Mouse (Mus musculus): ENCODE measurements around the gene Smarca4. TPM values are rescaled to one million over a fixed set of nuclear protein-coding genes. Genes with fewer than 3 reads are reported as not detected.

The Smarca4 gene
- polyA plus RNA-seq, 1 experiment from 2014 or later: 70.9 TPM

DNA sequence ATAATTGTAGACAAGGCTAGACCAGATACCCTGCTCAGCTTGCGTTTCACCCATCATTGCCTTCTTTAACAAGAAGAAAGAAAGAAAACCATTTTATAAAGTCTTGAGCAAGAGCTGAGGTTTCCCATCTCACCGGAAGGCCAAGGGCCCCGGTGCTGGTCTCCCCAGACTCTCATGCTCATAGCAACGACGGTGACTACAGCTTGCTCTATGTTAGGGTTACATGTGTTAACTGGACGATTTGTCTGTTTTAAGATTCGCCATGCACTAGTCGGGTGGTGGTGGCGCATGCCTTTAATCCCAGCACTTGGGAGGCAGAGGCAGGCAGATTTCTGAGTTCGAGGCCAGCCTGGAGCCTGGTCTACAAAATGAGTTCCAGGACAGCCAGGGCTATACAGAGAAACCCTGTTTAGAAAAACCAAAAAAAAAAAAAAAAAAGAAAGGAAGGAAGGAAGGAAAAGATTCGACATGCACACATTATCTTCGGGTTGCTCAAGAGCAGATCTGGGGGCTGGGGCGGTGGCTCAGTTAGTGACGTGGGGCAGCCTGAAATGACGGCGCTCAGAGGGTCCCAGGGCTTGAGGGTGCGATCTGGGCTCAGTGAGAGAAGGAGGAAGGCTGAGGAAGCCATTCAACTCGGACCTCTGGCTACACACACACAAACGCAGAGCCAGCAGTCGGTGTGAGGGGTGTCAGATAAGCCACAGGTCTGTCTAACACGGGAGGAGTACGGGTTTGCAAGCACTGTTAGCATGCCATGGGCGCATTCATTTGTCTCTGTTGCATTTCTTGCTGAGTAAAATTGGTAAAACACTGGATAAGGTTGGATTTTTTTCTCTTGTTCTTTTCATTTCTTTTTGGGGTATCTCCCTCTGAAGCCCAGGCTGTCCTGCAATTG is 109.5 kb downstream of the Smarca4 start:
- no peak overlapping the region for H3K27ac ChIP-seq (replicated peaks; ENCODE audit: low read depth, low read length)
- peaks cover 19% of the 10 kb centered on the region; the same call in 1 of the 2 replicates for H3K36me3 ChIP-seq (ENCODE audit: control insufficient read depth, insufficient read depth, low read length)
- H3K4me1 ChIP-seq (ENCODE audit: control insufficient read depth, insufficient read depth, low read length): peaks cover 7% of the 10 kb centered on the region
- peak overlapping the region; percentile 73 for H3K4me2 ChIP-seq (ENCODE audit: low read depth, low read length)
- WGBS: 80% methylated on average over 23 of the region's 23 CpGs
- DNase-seq (ENCODE audit: low spot score) (no peak), ATAC-seq (ENCODE audit: low read depth) (no peak)
- no peaks in the 10 kb centered on the region for H3K9me3 ChIP-seq (ENCODE audit: control insufficient read depth, low read length)
- H3K27me3 ChIP-seq (replicated peaks; ENCODE audit: control insufficient read depth, insufficient read depth, low read length): no peaks in the 10 kb centered on the region
- H3K9ac ChIP-seq (ENCODE audit: low read depth, low read length): no peak overlapping the region
- H3K4me3 ChIP-seq (ENCODE audit: low read depth, low read length): peak overlapping the region; percentile 69

DNA sequence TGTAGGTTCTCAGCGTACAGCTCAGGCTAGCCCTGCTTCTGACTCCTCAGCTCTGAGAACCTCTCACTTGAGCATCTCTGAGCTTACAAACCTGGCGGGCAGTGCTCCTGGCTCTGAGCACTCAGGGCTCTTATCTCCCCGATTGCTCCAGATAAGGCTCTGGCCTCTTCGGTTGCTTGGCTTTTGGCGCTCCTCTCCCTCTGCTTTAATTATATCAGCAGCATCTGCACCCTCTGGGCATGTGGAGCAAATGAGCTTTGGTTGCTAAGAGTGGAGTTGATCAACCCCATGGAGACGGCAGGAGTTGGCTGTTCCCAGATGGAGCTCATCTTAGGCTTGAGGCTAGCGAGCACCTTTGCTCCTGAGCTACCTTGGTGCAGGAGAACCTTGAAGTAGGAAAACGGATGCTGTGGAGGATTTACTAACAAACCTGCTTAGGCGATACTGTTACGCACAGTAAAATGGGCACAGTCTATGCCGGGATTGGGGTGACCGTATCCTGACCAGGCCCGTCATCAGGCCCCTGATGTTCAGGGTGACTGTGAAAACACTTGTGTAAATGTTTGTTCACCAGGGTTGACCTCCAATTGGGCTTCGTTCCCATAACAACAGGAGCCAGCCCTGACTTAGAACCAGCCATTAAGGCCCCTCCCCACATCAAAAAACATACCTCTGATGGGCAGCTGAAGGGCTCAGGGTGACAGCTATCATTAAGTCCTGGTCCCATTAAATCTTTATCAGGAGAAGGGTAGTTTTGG is 110.4 kb downstream of the Smarca4 start:
- DNase-seq (ENCODE audit: low spot score) (peak; percentile 17), ATAC-seq (ENCODE audit: low read depth) (no peak)
- Histone ChIP-seq H3K27ac (replicated peaks; ENCODE audit: low read depth, low read length) (no peak overlapping the region), H3K4me1 (ENCODE audit: control insufficient read depth, insufficient read depth, low read length) (peaks cover 7% of the 10 kb centered on the region), H3K4me3 (ENCODE audit: low read depth, low read length) (no peak overlapping the region), H3K9ac (ENCODE audit: low read depth, low read length) (no peak overlapping the region), H3K4me2 (ENCODE audit: low read depth, low read length) (peak overlapping the region; percentile 73; the same call in 1 of the 2 replicates), H3K36me3 (ENCODE audit: control insufficient read depth, insufficient read depth, low read length) (peaks cover 27% of the 10 kb centered on the region; the same call in 1 of the 2 replicates), H3K27me3 (replicated peaks; ENCODE audit: control insufficient read depth, insufficient read depth, low read length) (no peaks in the 10 kb centered on the region), H3K9me3 (ENCODE audit: control insufficient read depth, low read length) (no peaks in the 10 kb centered on the region)
- WGBS: 75% methylated on average over 14 of the region's 14 CpGs

DNA sequence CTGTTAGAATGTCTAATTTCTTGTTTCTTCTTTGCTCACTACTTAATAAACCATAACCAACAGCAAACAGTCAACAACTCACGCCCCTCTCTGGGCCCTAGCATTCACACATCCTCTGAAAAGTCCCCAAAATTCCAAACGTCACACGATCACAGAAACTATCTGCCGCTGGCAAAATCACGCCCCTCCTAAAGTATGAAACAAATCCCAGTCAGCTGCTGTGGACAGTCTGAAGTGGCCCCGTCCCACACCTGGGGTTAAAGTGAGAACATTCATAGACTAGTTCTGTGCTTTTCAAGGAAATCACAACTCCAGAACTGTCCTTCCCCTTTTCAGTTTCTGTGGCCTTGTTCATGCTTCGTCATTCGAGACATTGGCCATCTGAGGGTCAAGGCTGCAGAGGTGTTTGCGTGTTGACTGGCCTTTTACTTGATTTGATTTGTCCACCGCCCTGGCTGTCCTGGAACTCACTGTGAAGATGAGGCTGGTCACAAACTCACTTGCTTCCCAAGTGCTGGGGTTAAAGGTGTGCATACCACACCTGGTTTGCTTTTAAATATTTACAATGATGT is 112.4 kb downstream of the Smarca4 start:
- Histone ChIP-seq H3K27me3 (replicated peaks; ENCODE audit: control insufficient read depth, insufficient read depth, low read length) (no peaks in the 10 kb centered on the region), H3K4me2 (ENCODE audit: low read depth, low read length) (no peak overlapping the region), H3K36me3 (ENCODE audit: control insufficient read depth, insufficient read depth, low read length) (peaks cover 47% of the 10 kb centered on the region), H3K4me1 (ENCODE audit: control insufficient read depth, insufficient read depth, low read length) (peaks cover 7% of the 10 kb centered on the region), H3K4me3 (ENCODE audit: low read depth, low read length) (no peak overlapping the region), H3K9me3 (ENCODE audit: control insufficient read depth, low read length) (no peaks in the 10 kb centered on the region), H3K27ac (replicated peaks; ENCODE audit: low read depth, low read length) (no peak overlapping the region), H3K9ac (ENCODE audit: low read depth, low read length) (no peak overlapping the region)
- 75% methylated on average over 10 of the region's 10 CpGs for WGBS
- ATAC-seq (ENCODE audit: low read depth) (no peak), DNase-seq (ENCODE audit: low spot score) (no peak)

DNA sequence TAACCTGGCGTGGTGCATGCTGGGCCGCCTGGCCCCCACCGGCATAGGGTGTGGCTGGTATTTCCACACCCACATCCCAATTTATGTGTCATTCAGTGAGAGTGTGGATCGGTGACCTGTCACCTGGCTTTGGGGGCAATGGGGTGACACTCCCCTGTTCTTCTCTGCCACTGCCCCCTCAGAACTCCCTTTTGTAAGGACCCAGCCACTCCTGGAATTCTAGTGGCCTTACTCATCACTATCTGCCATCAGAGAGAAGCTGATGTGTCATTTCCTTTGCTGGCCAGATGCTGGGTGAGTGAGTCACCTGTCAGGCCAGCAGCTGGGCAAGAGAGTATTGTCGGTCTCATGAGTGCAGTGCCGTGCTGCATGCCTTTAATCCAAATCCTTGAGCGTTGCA is 113.3 kb downstream of the Smarca4 start:
- H3K9me3 ChIP-seq (ENCODE audit: control insufficient read depth, low read length): no peaks in the 10 kb centered on the region
- H3K4me2 ChIP-seq (ENCODE audit: low read depth, low read length): no peak overlapping the region
- no peak overlapping the region for H3K4me3 ChIP-seq (ENCODE audit: low read depth, low read length)
- H3K9ac ChIP-seq (ENCODE audit: low read depth, low read length): no peak overlapping the region
- H3K36me3 ChIP-seq (ENCODE audit: control insufficient read depth, insufficient read depth, low read length): peaks cover 56% of the 10 kb centered on the region
- DNase-seq (ENCODE audit: low spot score) (no peak), ATAC-seq (ENCODE audit: low read depth) (no peak)
- peaks cover 7% of the 10 kb centered on the region for H3K4me1 ChIP-seq (ENCODE audit: control insufficient read depth, insufficient read depth, low read length)
- H3K27me3 ChIP-seq (replicated peaks; ENCODE audit: control insufficient read depth, insufficient read depth, low read length): no peaks in the 10 kb centered on the region
- H3K27ac ChIP-seq (replicated peaks; ENCODE audit: low read depth, low read length): no peak overlapping the region
- 75% methylated on average over 7 of the region's 7 CpGs for WGBS

DNA sequence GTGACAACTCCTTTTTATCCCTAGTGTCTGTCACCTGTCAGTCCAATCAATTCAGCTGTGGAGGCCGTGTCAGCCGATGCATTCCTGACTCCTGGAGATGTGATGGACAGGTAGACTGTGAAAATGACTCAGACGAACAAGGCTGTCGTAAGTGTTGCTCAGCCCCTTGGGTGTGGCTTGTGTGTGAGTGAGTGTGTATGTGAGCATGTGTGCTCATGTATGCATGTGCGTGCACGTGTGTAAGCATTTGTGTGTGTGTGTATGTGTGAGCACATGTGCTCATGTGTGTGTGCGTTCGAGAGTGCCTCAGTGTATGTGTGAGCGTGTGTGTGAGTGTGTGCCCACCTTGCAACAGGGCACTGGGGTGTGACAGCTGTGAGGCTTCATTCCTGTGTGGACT is 116.3 kb downstream of the Smarca4 start:
- no peaks in the 10 kb centered on the region for H3K9me3 ChIP-seq (ENCODE audit: control insufficient read depth, low read length)
- no peak overlapping the region for H3K9ac ChIP-seq (ENCODE audit: low read depth, low read length)
- H3K36me3 ChIP-seq (ENCODE audit: control insufficient read depth, insufficient read depth, low read length): peaks cover 85% of the 10 kb centered on the region
- no peak overlapping the region for H3K4me2 ChIP-seq (ENCODE audit: low read depth, low read length)
- DNase-seq (ENCODE audit: low spot score) (no peak), ATAC-seq (ENCODE audit: low read depth) (no peak)
- H3K27ac ChIP-seq (replicated peaks; ENCODE audit: low read depth, low read length): no peak overlapping the region
- 95% methylated on average over 9 of the region's 9 CpGs for WGBS
- H3K4me3 ChIP-seq (ENCODE audit: low read depth, low read length): no peak overlapping the region
- H3K27me3 ChIP-seq (replicated peaks; ENCODE audit: control insufficient read depth, insufficient read depth, low read length): no peaks in the 10 kb centered on the region
- no peaks in the 10 kb centered on the region for H3K4me1 ChIP-seq (ENCODE audit: control insufficient read depth, insufficient read depth, low read length)

DNA sequence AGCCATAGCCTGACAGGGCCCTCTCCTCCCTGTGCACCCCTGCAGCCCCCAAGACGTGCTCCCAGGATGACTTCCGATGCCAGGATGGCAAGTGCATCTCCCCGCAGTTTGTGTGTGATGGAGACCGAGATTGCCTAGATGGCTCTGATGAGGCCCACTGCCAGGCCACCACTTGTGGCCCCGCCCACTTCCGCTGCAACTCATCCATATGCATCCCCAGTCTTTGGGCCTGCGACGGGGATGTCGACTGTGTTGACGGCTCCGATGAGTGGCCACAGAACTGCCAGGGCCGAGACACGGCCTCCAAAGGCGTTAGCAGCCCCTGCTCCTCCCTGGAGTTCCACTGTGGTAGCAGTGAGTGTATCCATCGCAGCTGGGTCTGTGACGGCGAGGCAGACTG is 117.5 kb downstream of the Smarca4 start:
- H3K9me3 ChIP-seq (ENCODE audit: control insufficient read depth, low read length): no peaks in the 10 kb centered on the region
- WGBS: 91% methylated on average over 17 of the region's 17 CpGs
- ATAC-seq (ENCODE audit: low read depth): no peak

DNA sequence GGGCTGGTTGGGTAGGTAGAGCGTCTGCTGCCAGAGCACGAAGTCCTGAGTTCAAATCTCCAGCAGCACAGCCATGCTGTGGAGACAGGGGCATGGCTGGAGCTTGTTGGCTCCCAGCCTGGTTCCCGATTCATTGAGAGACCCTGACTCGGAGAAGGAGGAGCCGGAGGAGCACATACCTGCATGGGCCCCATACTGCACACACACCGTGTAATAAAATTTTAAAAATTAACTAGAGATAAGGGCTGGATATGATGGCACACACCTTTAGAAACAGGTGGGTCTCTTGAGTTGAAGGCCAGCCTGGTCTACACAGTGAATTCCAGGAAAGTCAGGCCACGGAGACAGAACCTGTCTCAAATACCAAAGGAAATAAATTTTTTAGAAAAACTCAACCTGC is 118.0 kb downstream of the Smarca4 start:
- Histone ChIP-seq H3K27ac (replicated peaks; ENCODE audit: low read depth, low read length) (no peak overlapping the region), H3K9ac (ENCODE audit: low read depth, low read length) (no peak overlapping the region), H3K27me3 (replicated peaks; ENCODE audit: control insufficient read depth, insufficient read depth, low read length) (no peaks in the 10 kb centered on the region), H3K4me1 (ENCODE audit: control insufficient read depth, insufficient read depth, low read length) (no peaks in the 10 kb centered on the region), H3K9me3 (ENCODE audit: control insufficient read depth, low read length) (no peaks in the 10 kb centered on the region), H3K4me3 (ENCODE audit: low read depth, low read length) (no peak overlapping the region), H3K36me3 (ENCODE audit: control insufficient read depth, insufficient read depth, low read length) (peaks cover 92% of the 10 kb centered on the region), H3K4me2 (ENCODE audit: low read depth, low read length) (no peak overlapping the region)
- ATAC-seq (ENCODE audit: low read depth) (no peak), DNase-seq (ENCODE audit: low spot score) (no peak)
- 96% methylated on average over 7 of the region's 7 CpGs for WGBS

More for the DNA sequence above, 117.5 kb downstream of the Smarca4 start:
- no peak overlapping the region for H3K27ac ChIP-seq (replicated peaks; ENCODE audit: low read depth, low read length)
- no peak overlapping the region for H3K9ac ChIP-seq (ENCODE audit: low read depth, low read length)
- no peaks in the 10 kb centered on the region for H3K4me1 ChIP-seq (ENCODE audit: control insufficient read depth, insufficient read depth, low read length)
- no peak overlapping the region for H3K4me3 ChIP-seq (ENCODE audit: low read depth, low read length)
- H3K36me3 ChIP-seq (ENCODE audit: control insufficient read depth, insufficient read depth, low read length): peaks cover 91% of the 10 kb centered on the region
- no peaks in the 10 kb centered on the region for H3K27me3 ChIP-seq (replicated peaks; ENCODE audit: control insufficient read depth, insufficient read depth, low read length)
- no peak for DNase-seq (ENCODE audit: low spot score)
- H3K4me2 ChIP-seq (ENCODE audit: low read depth, low read length): no peak overlapping the region

DNA sequence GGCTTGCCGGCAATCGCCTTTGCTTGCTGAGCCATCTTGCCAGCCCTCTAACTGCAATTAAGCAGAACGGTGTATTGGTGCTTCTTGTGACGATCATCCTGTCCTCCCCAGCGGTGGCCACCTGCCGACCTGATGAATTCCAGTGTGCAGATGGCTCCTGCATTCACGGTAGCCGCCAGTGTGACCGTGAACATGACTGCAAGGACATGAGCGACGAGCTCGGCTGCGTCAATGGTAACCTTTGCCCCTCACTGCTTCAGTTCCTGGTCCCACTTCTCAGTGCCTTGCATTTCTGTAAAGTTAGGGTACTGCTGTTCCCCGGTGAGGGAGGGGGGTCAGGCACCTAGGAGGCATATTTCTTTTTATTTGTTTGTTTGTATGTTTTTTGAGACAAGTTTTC is 119.2 kb downstream of the Smarca4 start:
- Histone ChIP-seq H3K4me3 (ENCODE audit: low read depth, low read length) (no peak overlapping the region), H3K9ac (ENCODE audit: low read depth, low read length) (no peak overlapping the region), H3K27me3 (replicated peaks; ENCODE audit: control insufficient read depth, insufficient read depth, low read length) (no peaks in the 10 kb centered on the region), H3K4me1 (ENCODE audit: control insufficient read depth, insufficient read depth, low read length) (no peaks in the 10 kb centered on the region), H3K36me3 (ENCODE audit: control insufficient read depth, insufficient read depth, low read length) (peaks cover 95% of the 10 kb centered on the region), H3K4me2 (ENCODE audit: low read depth, low read length) (no peak overlapping the region), H3K27ac (replicated peaks; ENCODE audit: low read depth, low read length) (no peak overlapping the region), H3K9me3 (ENCODE audit: control insufficient read depth, low read length) (no peaks in the 10 kb centered on the region)
- WGBS: 87% methylated on average over 14 of the region's 14 CpGs
- no peak for ATAC-seq (ENCODE audit: low read depth)
- no peak for DNase-seq (ENCODE audit: low spot score)

Measured in embryonic facial prominence, embryonic 14.5 days (tissue).